Mouse (Mus musculus): Measurements from ENCODE around the gene Ten1.

DNA sequence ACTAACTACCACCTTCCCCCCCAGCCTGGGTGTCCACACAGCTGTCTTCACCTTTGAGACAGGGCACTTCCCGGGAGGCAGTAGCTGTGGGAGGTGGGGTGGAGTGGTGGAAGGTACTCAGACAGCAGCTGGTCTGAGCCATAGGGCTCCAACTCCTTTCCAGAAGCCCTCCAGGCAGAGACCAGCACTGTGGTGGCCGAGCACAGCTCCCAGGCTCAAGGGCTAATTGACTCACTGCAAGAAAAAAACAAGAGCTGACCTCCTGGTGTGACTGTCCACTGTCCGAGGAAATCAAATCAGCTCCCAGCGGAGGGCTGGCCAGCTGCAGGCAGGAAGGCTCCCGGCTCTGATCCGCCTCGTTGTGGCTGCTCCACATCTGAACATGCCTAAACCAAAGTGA lies 41.1 kb downstream of the Ten1 start:
- TF ChIP-seq CTCF (IDR thresholded peaks at IDR 0.05; ENCODE audit: low read depth) (no peak), EP300 (optimal IDR thresholded peaks at IDR 0.05) (no peak)
